Mouse (Mus musculus) bone marrow, adult 2 months (tissue): ENCODE measurements around the gene 9930111J21Rik1.
"Not testable (repeated sequence)": the region's sequence is repeated elsewhere in the genome, so short reads cannot be mapped to it uniquely, and the experiment has no call there.

ENCODE experiments used
- CTCF ChIP-seq: fragments of 200-500 bp; IDR thresholded peaks from 2 replicates; pipeline ENCODE4 v1.5.1; 2011; ENCODE audit warnings: low read length, control low read depth; ENCODE audit not compliant: control insufficient read depth, insufficient read depth
- POLR2A ChIP-seq: fragments of 200-500 bp; IDR thresholded peaks from 2 replicates; pipeline ENCODE4 v1.6.1; 2011; ENCODE audit warnings: low read depth, mild to moderate bottlenecking, control low read depth, low read length, borderline replicate concordance; ENCODE audit not compliant: control insufficient read depth

DNA sequence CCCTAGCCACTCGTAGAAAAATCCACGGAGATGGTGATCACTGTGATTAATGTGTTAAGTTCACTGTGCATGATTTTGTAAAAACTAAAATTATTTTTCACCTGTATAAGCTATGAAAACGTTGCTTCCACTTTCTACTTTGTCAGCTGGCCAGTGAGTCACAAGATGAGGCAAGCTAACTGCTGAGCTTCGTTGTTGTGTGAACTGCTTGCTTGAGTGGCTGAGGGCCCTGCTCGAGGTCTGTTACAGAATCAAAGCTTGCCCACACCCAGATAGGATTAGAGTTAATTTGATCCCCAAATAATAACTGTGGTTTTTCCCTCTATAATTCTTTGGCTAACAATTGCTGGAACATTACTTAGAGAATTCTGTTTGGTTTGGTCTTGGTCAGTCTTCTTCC lies 854 bp upstream of the 9930111J21Rik1 start:
- not testable (repeated sequence) for TF ChIP-seq POLR2A, CTCF
